Mouse (Mus musculus) MEL (cell line): ENCODE data around the gene Pknox2. TPM values are rescaled to one million over a fixed set of nuclear protein-coding genes. Genes with fewer than 3 reads are reported as not detected.

Source experiments
- DNase-seq: peaks from one replicate; pipeline ENCODE4 v3.0.0; 2011; ENCODE audit warnings: low read depth, low spot score
- H3K27ac ChIP-seq: 2 replicates; pipeline ENCODE4 v1.5.1; 2012; ENCODE audit warnings: low read depth, mild to moderate bottlenecking, control low read depth, low read length, moderate library complexity; ENCODE audit not compliant: control insufficient read depth
- H3K27me3 ChIP-seq, 2 experiments: fragments of 150-350 bp in 1 of 2; sonication (generic) in 1 of 2; 2 replicates each; pipeline ENCODE4 v1.6.1; 2012; ENCODE audit warnings: low read length in 2 of 2, mild to moderate bottlenecking in 2 of 2, improper control_type of control experiment in 1 of 2, moderate library complexity in 1 of 2; ENCODE audit not compliant: insufficient read depth in 2 of 2, control insufficient read depth in 1 of 2
- H3K36me3 ChIP-seq, 2 experiments: 2 replicates each; pipeline ENCODE4 v1.6.1; 2012 to 2014; ENCODE audit warnings: low read length in 2 of 2, improper control_type of control experiment in 1 of 2, inconsistent platforms in 1 of 2, mild to moderate bottlenecking in 1 of 2; ENCODE audit not compliant: insufficient read depth in 2 of 2, control insufficient read depth in 1 of 2
- H3K4me1 ChIP-seq, 2 experiments: fragments of 150-350 bp in 1 of 2; sonication (generic) in 1 of 2; 2 replicates each; pipeline ENCODE4 v1.6.1; 2012; ENCODE audit warnings: low read length in 2 of 2, improper control_type of control experiment in 1 of 2, mild to moderate bottlenecking in 1 of 2; ENCODE audit not compliant: insufficient read depth in 2 of 2, control insufficient read depth in 1 of 2
- H3K4me3 ChIP-seq, 2 experiments: fragments of 150-350 bp in 1 of 2; sonication (generic) in 1 of 2; 2 replicates each; pipeline ENCODE4 v1.5.1; 2012; ENCODE audit warnings: low read depth in 2 of 2, low read length in 2 of 2, mild to moderate bottlenecking in 2 of 2, moderate library complexity in 2 of 2, control low read depth in 1 of 2, improper control_type of control experiment in 1 of 2; ENCODE audit not compliant: control insufficient read depth in 1 of 2, insufficient read depth in 1 of 2
- H3K79me2 ChIP-seq: 2 replicates; pipeline ENCODE4 v1.6.1; 2012; ENCODE audit warnings: mild to moderate bottlenecking, low read length, moderate library complexity; ENCODE audit not compliant: control insufficient read depth, poor library complexity, insufficient read depth
- H3K9ac ChIP-seq: 2 replicates; pipeline ENCODE4 v1.6.1; 2012; ENCODE audit warnings: low read depth, mild to moderate bottlenecking, control low read depth, low read length, moderate library complexity; ENCODE audit not compliant: control insufficient read depth, poor library complexity, severe bottlenecking
- H3K9me3 ChIP-seq: fragments of 150-350 bp; sonication (generic); replicated peaks from 2 replicates; pipeline ENCODE4 v1.6.1; 2012; ENCODE audit warnings: mild to moderate bottlenecking, low read length, improper control_type of control experiment, moderate library complexity; ENCODE audit not compliant: insufficient read depth
- CTCF ChIP-seq, 3 experiments: IDR thresholded peaks in 2 of 3; conservative IDR thresholded peaks in 1 of 3; 2 replicates each; pipeline ENCODE4 v1.5.1; 2011 to 2012; ENCODE audit warnings: low read length in 3 of 3, low read depth in 2 of 3, mild to moderate bottlenecking in 2 of 3, improper control_type of control experiment in 1 of 3, inconsistent platforms in 1 of 3, mixed read lengths in 1 of 3, moderate library complexity in 1 of 3; ENCODE audit not compliant: control insufficient read depth in 1 of 3, insufficient read depth in 1 of 3, poor library complexity in 1 of 3, severe bottlenecking in 1 of 3
- ELF1 ChIP-seq: IDR thresholded peaks from 2 replicates; pipeline ENCODE4 v1.6.1; 2014; ENCODE audit warnings: low read depth, mild to moderate bottlenecking, inconsistent platforms, low read length, improper control_type of control experiment, moderate library complexity
- ETS1 ChIP-seq: IDR thresholded peaks from 2 replicates; pipeline ENCODE4 v1.6.1; 2012; ENCODE audit warnings: low read depth, mild to moderate bottlenecking, inconsistent platforms, low read length, improper control_type of control experiment, moderate library complexity
- KAT2A ChIP-seq: conservative IDR thresholded peaks from 2 replicates; pipeline ENCODE4 v1.6.1; 2012; ENCODE audit warnings: low read depth, low read length, improper control_type of control experiment, inconsistent platforms
- MYC ChIP-seq: IDR thresholded peaks from 2 replicates; pipeline ENCODE4 v1.6.1; 2011; ENCODE audit warnings: low read depth, mild to moderate bottlenecking, low read length, improper control_type of control experiment, moderate library complexity
- POLR2A ChIP-seq, 2 experiments: IDR thresholded peaks; 2 replicates each; pipeline ENCODE4 v1.6.1; 2011 to 2012; ENCODE audit warnings: low read length in 2 of 2, mild to moderate bottlenecking in 2 of 2, control low read depth in 1 of 2, improper control_type of control experiment in 1 of 2, low read depth in 1 of 2, moderate library complexity in 1 of 2; ENCODE audit not compliant: control insufficient read depth in 1 of 2, insufficient read depth in 1 of 2, poor library complexity in 1 of 2
- POLR2AphosphoS2 ChIP-seq: IDR thresholded peaks from 2 replicates; pipeline ENCODE4 v1.6.1; 2011; ENCODE audit warnings: low read length, improper control_type of control experiment
- POLR2AphosphoS5 ChIP-seq: IDR thresholded peaks from 2 replicates; pipeline ENCODE4 v1.6.1; 2012; ENCODE audit warnings: low read depth, borderline replicate concordance, mild to moderate bottlenecking, inconsistent platforms, low read length, moderate library complexity, mixed read lengths
- SIN3A ChIP-seq: IDR thresholded peaks from 2 replicates; pipeline ENCODE4 v1.6.1; 2012; ENCODE audit warnings: low read length, improper control_type of control experiment, inconsistent platforms
- TAL1 ChIP-seq: IDR thresholded peaks from 2 replicates; pipeline ENCODE4 v1.6.1; 2012; ENCODE audit warnings: mild to moderate bottlenecking, inconsistent platforms, low read length, moderate library complexity, mixed read lengths
- UBTF ChIP-seq: IDR thresholded peaks from 2 replicates; pipeline ENCODE4 v1.6.1; 2012; ENCODE audit warnings: low read depth, mild to moderate bottlenecking, inconsistent platforms, low read length, improper control_type of control experiment, moderate library complexity, borderline replicate concordance; ENCODE audit not compliant: insufficient read depth
- USF2 ChIP-seq, 2 experiments: IDR thresholded peaks; 2 replicates each; pipeline ENCODE4 v1.6.1; 2011 to 2012; ENCODE audit warnings: improper control_type of control experiment in 2 of 2, low read length in 2 of 2, borderline replicate concordance in 1 of 2, inconsistent platforms in 1 of 2, low read depth in 1 of 2, mild to moderate bottlenecking in 1 of 2; ENCODE audit not compliant: insufficient read depth in 1 of 2
- ZKSCAN1 ChIP-seq: IDR thresholded peaks from 2 replicates; pipeline ENCODE4 v1.6.1; 2012; ENCODE audit warnings: low read depth, mild to moderate bottlenecking, inconsistent platforms, low read length, improper control_type of control experiment, moderate library complexity
- ZMIZ1 ChIP-seq: IDR thresholded peaks from 2 replicates; pipeline ENCODE4 v1.6.1; 2012; ENCODE audit warnings: low read depth, mild to moderate bottlenecking, inconsistent platforms, low read length, improper control_type of control experiment, moderate library complexity
- polyA plus RNA-seq, 2 experiments: library from polyadenylated mRNA; stranded (reverse) in 1 of 2; unstranded in 1 of 2; fragments of >175 nt in 1 of 2; fragments of >200 nt in 1 of 2; gene quantifications; 2 replicates each; pipeline versions ENCODE4 v1.2.1 to v1.2.4; 2012; ENCODE audit warnings: low replicate concordance in 2 of 2, low read depth in 1 of 2; ENCODE audit not compliant: insufficient read length in 2 of 2, insufficient read depth in 1 of 2, missing spikeins in 1 of 2
- total RNA-seq: library from RNA; depleted of rRNA; stranded (reverse); fragments of 300-350 nt; gene quantifications from 2 replicates; pipeline ENCODE4 v1.2.3, GENCODE M21; 2012; rRNA removed

Pknox2 gene
- total and polyA plus RNA-seq, 3 experiments: not detected

- Histone ChIP-seq H3K9me3 (no peaks in the 10 kb centered on the region), H3K9ac (no peak overlapping the region), H3K36me3 (no peaks in the 10 kb centered on the region), H3K27ac (no peak overlapping the region), H3K27me3 (peaks cover 3 to 11% of the 10 kb centered on the region in 2 experiments; a peak in 2 of 4 replicates), H3K4me3 (no peak overlapping the region), H3K79me2 (no peaks in the 10 kb centered on the region), H3K4me1 (no peaks in the 10 kb centered on the region)
- DNase-seq: no peak
- TF ChIP-seq TAL1 (no peak), ZKSCAN1 (no peak), POLR2AphosphoS5 (no peak), MYC (no peak), UBTF (no peak)
Measured at GRCm38 (mm10) chr9:36848661-36849060, 298.5 kb downstream of the Pknox2 start.

GRCm38 (mm10) chr9:36846346-36846745 is 300.9 kb downstream of the Pknox2 start:
- Histone ChIP-seq H3K27me3 (peaks cover 3 to 7% of the 10 kb centered on the region in 2 experiments; a peak in 2 of 4 replicates), H3K36me3 (no peaks in the 10 kb centered on the region), H3K4me1 (no peaks in the 10 kb centered on the region), H3K9ac (no peak overlapping the region), H3K9me3 (no peaks in the 10 kb centered on the region), H3K27ac (no peak overlapping the region), H3K79me2 (no peaks in the 10 kb centered on the region), H3K4me3 (no peak overlapping the region)
- TF ChIP-seq USF2 (IDR thresholded peaks at IDR 0.05; ENCODE audit: borderline replicate concordance in 1 of 2, insufficient read depth in 1 of 2, low read depth in 1 of 2, low read length in 2 of 2) (no peak), SIN3A (no peak), ELF1 (no peak), ETS1 (no peak), KAT2A (no peak), POLR2AphosphoS2 (no peak), POLR2A (IDR thresholded peaks at IDR 0.05; ENCODE audit: control insufficient read depth in 1 of 2, insufficient read depth in 1 of 2, low read depth in 1 of 2, low read length in 2 of 2, poor library complexity in 1 of 2) (no peak), ZMIZ1 (no peak), CTCF (IDR thresholded peaks at IDR 0.05 in 2 of 3, conservative IDR thresholded peaks at IDR 0.05 in 1 of 3; ENCODE audit: control insufficient read depth in 1 of 3, insufficient read depth in 1 of 3, low read depth in 2 of 3, low read length in 3 of 3, poor library complexity in 1 of 3, severe bottlenecking in 1 of 3) (no peak)
- no peak for DNase-seq

Other genes with a start within 250 kb of the Pknox2 start
- gene Tmem218, start 60.8 kb upstream of the Pknox2 start, total RNA-seq: 2.7 and 3.4 TPM in 2 replicates
- 1 to 10 TPM in 1 of 2 experiments, not detected in 1; 4.7 TPM for gene Tmem218, start 60.8 kb upstream of the Pknox2 start, polyA plus RNA-seq
- 0.75 and 1.1 TPM in 2 replicates for gene Slc37a2, start 108.3 kb upstream of the Pknox2 start, total RNA-seq
- gene Slc37a2, start 108.3 kb upstream of the Pknox2 start, polyA plus RNA-seq: 1 to 10 TPM in 1 of 2 experiments, not detected in 1; 1.4 TPM
- 3.7 and 4.3 TPM in 2 replicates for gene Ccdc15, start 201.0 kb upstream of the Pknox2 start, total RNA-seq
- 1 to 10 TPM in 1 of 2 experiments, not detected in 1; 4.0 TPM for gene Ccdc15, start 201.0 kb upstream of the Pknox2 start, polyA plus RNA-seq
- gene Hepacam, start 219.9 kb upstream of the Pknox2 start, total RNA-seq: 0.04 TPM in 1 of 2 replicates, not detected in the other
- gene Hepacam, start 219.9 kb upstream of the Pknox2 start, polyA plus RNA-seq: under 1 TPM in 1 of 2 experiments, not detected in 1; 0.01 TPM